Mouse (Mus musculus): Measurements from ENCODE around the gene Id3. TPM values are rescaled to one million over a fixed set of nuclear protein-coding genes. Genes with fewer than 3 reads are reported as not detected.

Id3 gene
- polyA plus RNA-seq, 1 experiment, result 8.4 TPM

GRCm38 (mm10) chr4:136134978-136135873 is 8.1 kb upstream of the Id3 start:
- H3K4me3 ChIP-seq (ENCODE audit: insufficient read depth, low read length), result peak overlapping the region; percentile 57
- TF ChIP-seq CTCF (IDR thresholded peaks at IDR 0.05; ENCODE audit: low read depth, low read length), result no peak
- TF ChIP-seq POLR2A (IDR thresholded peaks at IDR 0.05; ENCODE audit: borderline replicate concordance, low read depth, low read length), result no peak
- H3K27ac ChIP-seq (ENCODE audit: insufficient read depth, low read depth, low read length), result no peak overlapping the region
- H3K4me1 ChIP-seq (ENCODE audit: control insufficient read depth, insufficient read depth, low read length), result peaks cover 11% of the 10 kb centered on the region

GRCm38 (mm10) chr4:136135874-136136728 is 7.2 kb upstream of the Id3 start:
- Histone ChIP-seq H3K27ac (ENCODE audit: insufficient read depth, low read depth, low read length) (no peak overlapping the region), H3K4me1 (ENCODE audit: control insufficient read depth, insufficient read depth, low read length) (peaks cover 17% of the 10 kb centered on the region), H3K4me3 (ENCODE audit: insufficient read depth, low read length) (no peak overlapping the region)
- no peak for TF ChIP-seq CTCF (IDR thresholded peaks at IDR 0.05; ENCODE audit: low read depth, low read length)
- no peak for TF ChIP-seq POLR2A (IDR thresholded peaks at IDR 0.05; ENCODE audit: borderline replicate concordance, low read depth, low read length)

GRCm38 (mm10) chr4:136139326-136140110 is 3.8 kb upstream of the Id3 start:
- Histone ChIP-seq H3K4me1 (ENCODE audit: control insufficient read depth, insufficient read depth, low read length) (peaks cover 30% of the 10 kb centered on the region), H3K4me3 (ENCODE audit: insufficient read depth, low read length) (no peak overlapping the region), H3K27ac (ENCODE audit: insufficient read depth, low read depth, low read length) (no peak overlapping the region)
- no peak for TF ChIP-seq POLR2A (IDR thresholded peaks at IDR 0.05; ENCODE audit: borderline replicate concordance, low read depth, low read length)
- TF ChIP-seq CTCF (IDR thresholded peaks at IDR 0.05; ENCODE audit: low read depth, low read length), result no peak

GRCm38 (mm10) chr4:136140327-136141250 is 2.7 kb upstream of the Id3 start:
- Histone ChIP-seq H3K4me3 (ENCODE audit: insufficient read depth, low read length) (peak overlapping the region; percentile 49), H3K4me1 (ENCODE audit: control insufficient read depth, insufficient read depth, low read length) (peaks cover 31% of the 10 kb centered on the region), H3K27ac (ENCODE audit: insufficient read depth, low read depth, low read length) (0 out of 2 replicates have a peak overlapping the region, but pooled peaks have one; percentile 4)
- TF ChIP-seq POLR2A (IDR thresholded peaks at IDR 0.05; ENCODE audit: borderline replicate concordance, low read depth, low read length) (no peak), CTCF (IDR thresholded peaks at IDR 0.05; ENCODE audit: low read depth, low read length) (no peak)

- Histone ChIP-seq H3K4me1 (ENCODE audit: control insufficient read depth, insufficient read depth, low read length) (peaks cover 35% of the 10 kb centered on the region), H3K4me3 (ENCODE audit: insufficient read depth, low read length) (peak overlapping the region; percentile 37), H3K27ac (ENCODE audit: insufficient read depth, low read depth, low read length) (peak overlapping the region; percentile 94)
- TF ChIP-seq CTCF (IDR thresholded peaks at IDR 0.05; ENCODE audit: low read depth, low read length) (no peak), POLR2A (IDR thresholded peaks at IDR 0.05; ENCODE audit: borderline replicate concordance, low read depth, low read length) (no peak)
Observed at GRCm38 (mm10) chr4:136142267-136143192, 767 bp upstream of the Id3 start.

GRCm38 (mm10) chr4:136144126-136144926 is 1.0 kb downstream of the Id3 start:
- no peak overlapping the region for H3K27ac ChIP-seq (ENCODE audit: insufficient read depth, low read depth, low read length)
- peaks cover 35% of the 10 kb centered on the region for H3K4me1 ChIP-seq (ENCODE audit: control insufficient read depth, insufficient read depth, low read length)
- no peak for TF ChIP-seq POLR2A (IDR thresholded peaks at IDR 0.05; ENCODE audit: borderline replicate concordance, low read depth, low read length)
- TF ChIP-seq CTCF (IDR thresholded peaks at IDR 0.05; ENCODE audit: low read depth, low read length), result no peak
- peak overlapping the region; percentile 65 for H3K4me3 ChIP-seq (ENCODE audit: insufficient read depth, low read length)

GRCm38 (mm10) chr4:136144927-136145292 is 1.6 kb downstream of the Id3 start:
- TF ChIP-seq CTCF (IDR thresholded peaks at IDR 0.05; ENCODE audit: low read depth, low read length) (no peak), POLR2A (IDR thresholded peaks at IDR 0.05; ENCODE audit: borderline replicate concordance, low read depth, low read length) (no peak)
- Histone ChIP-seq H3K27ac (ENCODE audit: insufficient read depth, low read depth, low read length) (no peak overlapping the region), H3K4me1 (ENCODE audit: control insufficient read depth, insufficient read depth, low read length) (peaks cover 32% of the 10 kb centered on the region), H3K4me3 (ENCODE audit: insufficient read depth, low read length) (peak overlapping the region; percentile 65)
